14 mouse cellular contexts compared by ENCODE assay signal in genomic region chr17:30570173-30570572, GRCm38 (mm10). TPM values are rescaled to one million over a fixed set of nuclear protein-coding genes. Genes with fewer than 3 reads are reported as not detected.
DNase-seq lines count a peak whose midpoint lies in the region; ATAC-seq and TF ChIP-seq lines count a peak whose summit lies in the region.
"Had no signal": no experiment of that assay in that cellular context is flagged by ENCODE, and none has a peak within 500 bp of the region (broad histone marks: within the 10 kb centered on the region; RNA-seq: fewer than 3 reads in every experiment).

No protein-coding gene starts in this region.

- no peak for TF ChIP-seq CTCF in lung, postnatal 0 days (IDR thresholded peaks at IDR 0.05)
- no peak for TF ChIP-seq CTCF in cerebellum, adult 2 months (IDR thresholded peaks at IDR 0.05; ENCODE audit: borderline replicate concordance, insufficient read depth, low read depth, low read length)

- H3K27me3 ChIP-seq in lung, postnatal 0 days (replicated peaks; ENCODE audit: insufficient read depth, low read length) = no peaks in the 10 kb centered on the region
- H3K27me3 ChIP-seq in cerebellum, adult 2 months (ENCODE audit: control insufficient read depth, insufficient read depth, low read length) = no peaks in the 10 kb centered on the region
- H3K27me3 ChIP-seq: embryonic facial prominence, embryonic 12.5 days; limb, embryonic 12.5 days; midbrain, embryonic 15.5 days had no signal

- intact Hi-C loops in heart, postnatal 25 days (cut with DNase I) = no loop called here

- H3K27ac ChIP-seq in lung, postnatal 0 days (ENCODE audit: low read length) = no peak overlapping the region
- no peak overlapping the region for H3K27ac ChIP-seq in cerebellum, adult 2 months (ENCODE audit: insufficient read depth, low read length)
- H3K27ac ChIP-seq: embryonic facial prominence, embryonic 12.5 days; limb, embryonic 12.5 days; midbrain, embryonic 15.5 days had no signal

- peaks cover 8% of the 10 kb centered on the region; the same call in 1 of the 2 replicates for H3K4me1 ChIP-seq in lung, postnatal 0 days (ENCODE audit: insufficient read depth, low read depth, low read length)
- H3K4me1 ChIP-seq in cerebellum, adult 2 months (ENCODE audit: control insufficient read depth, insufficient read depth, low read length) = peaks cover 6% of the 10 kb centered on the region

- H3K9ac ChIP-seq in lung, postnatal 0 days (replicated peaks; ENCODE audit: low read depth) = no peak overlapping the region
- H3K9ac ChIP-seq: embryonic facial prominence, embryonic 12.5 days; limb, embryonic 12.5 days; midbrain, embryonic 15.5 days had no signal

- DNase-seq in R1 (ENCODE audit: low read depth, low spot score) = peak; percentile 46
- peak; percentile 83 to 87 for DNase-seq in adrenal gland, postnatal 36 days
- DNase-seq in kidney, postnatal 10 days = peak; percentile 75
- peak; percentile 64 for DNase-seq in lung, postnatal 0 days (ENCODE audit: low spot score)
- DNase-seq in cerebellum, adult 2 months = no peak
- DNase-seq in ovary, adult 18-20 months (ENCODE audit: low spot score) = no peak
- DNase-seq in heart, postnatal 25 days (ENCODE audit: low spot score) = no peak
- DNase-seq: cerebellum, adult 11 months had no signal

- 21% methylated on average over 8 of the region's 8 CpGs for WGBS in lung, postnatal 0 days
- WGBS in cerebellum, adult 2 months = 68% methylated on average over 8 of the region's 8 CpGs

- TF ChIP-seq EP300 in lung, postnatal 0 days (IDR thresholded peaks at IDR 0.05) = no peak

- H3K36me3 ChIP-seq in lung, postnatal 0 days (ENCODE audit: insufficient read depth, low read length) = no peaks in the 10 kb centered on the region
- H3K36me3 ChIP-seq: embryonic facial prominence, embryonic 12.5 days; limb, embryonic 12.5 days; midbrain, embryonic 15.5 days had no signal

- peak; percentile 61 for ATAC-seq in lung, postnatal 0 days
- ATAC-seq in frontal cortex, adult (ENCODE audit: low TSS enrichment) = no peak
- ATAC-seq: CD4-positive, CD25-positive, alpha-beta regulatory T cell, adult 4 months; midbrain, embryonic 15.5 days had no signal

- no peak for TF ChIP-seq POLR2A in cerebellum, adult 2 months (IDR thresholded peaks at IDR 0.05; ENCODE audit: borderline replicate concordance, insufficient read depth, low read length)

- no peak overlapping the region for H3K4me2 ChIP-seq in lung, postnatal 0 days (replicated peaks; ENCODE audit: low read depth, low read length)
- H3K4me2 ChIP-seq: embryonic facial prominence, embryonic 12.5 days; heart, embryonic 11.5 days; limb, embryonic 12.5 days; midbrain, embryonic 15.5 days had no signal

- H3K9me3 ChIP-seq in lung, postnatal 0 days (ENCODE audit: low read length) = no peaks in the 10 kb centered on the region
- H3K9me3 ChIP-seq: embryonic facial prominence, embryonic 12.5 days; limb, embryonic 12.5 days; midbrain, embryonic 15.5 days had no signal

- no peak overlapping the region for H3K4me3 ChIP-seq in lung, postnatal 0 days (ENCODE audit: low read depth, low read length)
- no peak overlapping the region for H3K4me3 ChIP-seq in cerebellum, adult 2 months (replicated peaks; ENCODE audit: insufficient read depth, low read depth, low read length)
- H3K4me3 ChIP-seq: embryonic facial prominence, embryonic 12.5 days; limb, embryonic 12.5 days; midbrain, embryonic 15.5 days had no signal

RNA-seq across cellular contexts. Expression of gene Btbd9, which starts 6.1 kb away (rescaled TPM):
- total RNA-seq in adrenal gland, postnatal 36 days (2021) = 10 to 100 TPM; 35.6 to 45.4 TPM
- 40.6 and 41.7 TPM in 2 replicates for polyA plus RNA-seq in lung, postnatal 0 days (2015; fragmentation: Nextera tagmentation; extraction: Ambion mirVana)
- polyA plus RNA-seq in cerebellum, adult 2 months (2012; rRNA removed) = 32.1 and 32.7 TPM in 2 replicates
- total RNA-seq in heart, postnatal 25 days (2021) = 10 to 100 TPM; 17.9 to 20.5 TPM

RNA-seq across cellular contexts. Expression of gene Dnah8, which starts 54.0 kb away (rescaled TPM):
- under 1 TPM; 0.36 to 0.46 TPM for total RNA-seq in adrenal gland, postnatal 36 days (2021)
- polyA plus RNA-seq in lung, postnatal 0 days (2015; fragmentation: Nextera tagmentation; extraction: Ambion mirVana) = 9.8 and 10.7 TPM in 2 replicates
- 0.85 and 1.4 TPM in 2 replicates for polyA plus RNA-seq in cerebellum, adult 2 months (2012; rRNA removed)
- total RNA-seq in heart, postnatal 25 days (2021) = 1 to 10 TPM in 1 of 2 experiments, under 1 TPM in 1; 0.50 to 1.2 TPM

RNA-seq across cellular contexts. Expression of gene Glo1, which starts 56.5 kb away (rescaled TPM):
- total RNA-seq in adrenal gland, postnatal 36 days (2021) = 100 to 1,000 TPM; 134 to 137 TPM
- polyA plus RNA-seq in lung, postnatal 0 days (2015; fragmentation: Nextera tagmentation; extraction: Ambion mirVana) = 159 and 161 TPM in 2 replicates
- polyA plus RNA-seq in cerebellum, adult 2 months (2012; rRNA removed) = 160 and 165 TPM in 2 replicates
- 100 to 1,000 TPM; 141 to 164 TPM for total RNA-seq in heart, postnatal 25 days (2021)

Comparison
In these comparisons a context has a peak if more than half of its experiments do, and no peak if none do; other contexts are left out.
1. DNase-seq: peak in R1 (single experiment), adrenal gland, postnatal 36 days (2 of 2), kidney, postnatal 10 days (single experiment) and lung, postnatal 0 days (single experiment); none in cerebellum, adult 2 months (0 of 2), ovary, adult 18-20 months (single experiment) and heart, postnatal 25 days (single experiment).